Comparison of ENCODE assay signal across 8 mouse cellular contexts in genomic region chr2:166082193-166082592, GRCm38 (mm10).
DNase-seq lines count a peak whose midpoint lies in the region; ATAC-seq and TF ChIP-seq lines count a peak whose summit lies in the region.

No protein-coding gene starts in this region.

- peak; percentile 63; the same call in 1 of the 2 replicates for TF ChIP-seq CTCF in olfactory bulb, adult 2 months (IDR thresholded peaks at IDR 0.05; ENCODE audit: insufficient read depth, low read depth, low read length)

- ATAC-seq in midbrain, embryonic 11.5 days (ENCODE audit: low FRiP score) = no peak
- no peak for ATAC-seq in midbrain, embryonic 15.5 days (replicated peaks)
- no peak for ATAC-seq in embryonic facial prominence, embryonic 13.5 days (ENCODE audit: insufficient number of reproducible peaks, insufficient read depth, low FRiP score, low TSS enrichment, low read depth)

- no peak for TF ChIP-seq POLR2A in olfactory bulb, adult 2 months (IDR thresholded peaks at IDR 0.05; ENCODE audit: insufficient read depth, low read depth, low read length)

- WGBS in midbrain, embryonic 11.5 days = 67% methylated on average over 5 of the region's 5 CpGs
- WGBS in midbrain, embryonic 15.5 days = 66% methylated on average over 5 of the region's 5 CpGs
- 72% methylated on average over 5 of the region's 5 CpGs for WGBS in embryonic facial prominence, embryonic 13.5 days
- 76% methylated on average over 5 of the region's 5 CpGs for WGBS in olfactory bulb, adult 2 months

- H3K4me2 ChIP-seq in midbrain, embryonic 11.5 days = no peak overlapping the region
- no peak overlapping the region for H3K4me2 ChIP-seq in midbrain, embryonic 15.5 days
- no peak overlapping the region for H3K4me2 ChIP-seq in embryonic facial prominence, embryonic 13.5 days

- H3K36me3 ChIP-seq in midbrain, embryonic 11.5 days (ENCODE audit: control insufficient read depth, insufficient read depth, low read length) = no peaks in the 10 kb centered on the region
- H3K36me3 ChIP-seq in midbrain, embryonic 15.5 days (replicated peaks) = no peaks in the 10 kb centered on the region
- peaks cover 92% of the 10 kb centered on the region for H3K36me3 ChIP-seq in embryonic facial prominence, embryonic 13.5 days

- intact Hi-C loops in heart, postnatal 10 days (cut with DNase I) = loop anchor here (10.0 kb wide), 1 partner anchor 703 kb away; no protein-coding TSS in a partner anchor
- intact Hi-C loops in left cerebral cortex, postnatal 25 days (cut with DNase I) = loop anchor here (10.0 kb wide), 1 partner anchor 703 kb away; no protein-coding TSS in a partner anchor

- peak; percentile 98 for DNase-seq in midbrain, embryonic 11.5 days (ENCODE audit: low spot score, missing footprints)
- peak; percentile 63 to 74 for DNase-seq in adrenal gland, postnatal 4 days (ENCODE audit: low spot score in 2 of 2)
- peak; percentile 80 to 91 for DNase-seq in heart, postnatal 10 days
- peak; percentile 67 to 73 for DNase-seq in left cerebral cortex, postnatal 25 days (ENCODE audit: low spot score in 2 of 2)
- DNase-seq in thymus, postnatal 36 days = peak; percentile 62 to 74

- no peaks in the 10 kb centered on the region for H3K9me3 ChIP-seq in midbrain, embryonic 11.5 days (ENCODE audit: control insufficient read depth, low read length)
- no peaks in the 10 kb centered on the region for H3K9me3 ChIP-seq in midbrain, embryonic 15.5 days
- no peaks in the 10 kb centered on the region for H3K9me3 ChIP-seq in embryonic facial prominence, embryonic 13.5 days

- H3K4me3 ChIP-seq in midbrain, embryonic 11.5 days (ENCODE audit: low read depth, low read length) = no peak overlapping the region
- no peak overlapping the region for H3K4me3 ChIP-seq in midbrain, embryonic 15.5 days
- H3K4me3 ChIP-seq in embryonic facial prominence, embryonic 13.5 days = no peak overlapping the region
- H3K4me3 ChIP-seq in olfactory bulb, adult 2 months (ENCODE audit: insufficient read depth, low read depth, low read length) = no peak overlapping the region

- no peaks in the 10 kb centered on the region; the same call in 1 of the 2 replicates for H3K4me1 ChIP-seq in midbrain, embryonic 11.5 days (ENCODE audit: control insufficient read depth, insufficient read depth, low read length)
- H3K4me1 ChIP-seq in midbrain, embryonic 15.5 days = 0 out of 2 replicates have a peak, but pooled peaks cover 5% of the 10 kb centered on the region
- peaks cover 16% of the 10 kb centered on the region for H3K4me1 ChIP-seq in embryonic facial prominence, embryonic 13.5 days
- H3K4me1 ChIP-seq in olfactory bulb, adult 2 months (ENCODE audit: control insufficient read depth, insufficient read depth, low read length) = peaks cover 16% of the 10 kb centered on the region

- no peak overlapping the region for H3K27ac ChIP-seq in midbrain, embryonic 11.5 days (ENCODE audit: low read depth, low read length)
- no peak overlapping the region for H3K27ac ChIP-seq in midbrain, embryonic 15.5 days
- peak overlapping the region; percentile 28; the same call in 1 of the 2 replicates for H3K27ac ChIP-seq in embryonic facial prominence, embryonic 13.5 days
- H3K27ac ChIP-seq in olfactory bulb, adult 2 months (ENCODE audit: insufficient read depth, low read depth, low read length) = no peak overlapping the region

- H3K27me3 ChIP-seq in midbrain, embryonic 11.5 days (ENCODE audit: control insufficient read depth, insufficient read depth, low read length) = no peaks in the 10 kb centered on the region
- 0 out of 2 replicates have a peak, but pooled peaks cover 3% of the 10 kb centered on the region for H3K27me3 ChIP-seq in midbrain, embryonic 15.5 days (replicated peaks)
- H3K27me3 ChIP-seq in embryonic facial prominence, embryonic 13.5 days = no peaks in the 10 kb centered on the region

- H3K9ac ChIP-seq in midbrain, embryonic 11.5 days (ENCODE audit: low read length) = no peak overlapping the region
- H3K9ac ChIP-seq in midbrain, embryonic 15.5 days = no peak overlapping the region
- 0 out of 2 replicates have a peak overlapping the region, but pooled peaks have one; percentile 16 for H3K9ac ChIP-seq in embryonic facial prominence, embryonic 13.5 days
